Mouse (Mus musculus) liver, embryonic 14.5 days (tissue): ENCODE measurements around the gene Metap1d.

Experiments
- CTCF ChIP-seq: IDR thresholded peaks from 2 replicates; pipeline ENCODE4 v1.5.1; 2016; ENCODE audit warnings: antibody characterized with exemption, low read depth, control low read depth
- EP300 ChIP-seq: IDR thresholded peaks from 2 replicates; pipeline ENCODE4 v1.6.1; 2016; ENCODE audit warnings: antibody characterized with exemption, low read depth

- TF ChIP-seq CTCF: no peak
- no peak for TF ChIP-seq EP300
These were observed 18.0 kb downstream of the Metap1d start for GRCm38 (mm10) chr2:71471094-71471493.
